ENCODE assay signal across 9 mouse cellular contexts in the genomic region with DNA sequence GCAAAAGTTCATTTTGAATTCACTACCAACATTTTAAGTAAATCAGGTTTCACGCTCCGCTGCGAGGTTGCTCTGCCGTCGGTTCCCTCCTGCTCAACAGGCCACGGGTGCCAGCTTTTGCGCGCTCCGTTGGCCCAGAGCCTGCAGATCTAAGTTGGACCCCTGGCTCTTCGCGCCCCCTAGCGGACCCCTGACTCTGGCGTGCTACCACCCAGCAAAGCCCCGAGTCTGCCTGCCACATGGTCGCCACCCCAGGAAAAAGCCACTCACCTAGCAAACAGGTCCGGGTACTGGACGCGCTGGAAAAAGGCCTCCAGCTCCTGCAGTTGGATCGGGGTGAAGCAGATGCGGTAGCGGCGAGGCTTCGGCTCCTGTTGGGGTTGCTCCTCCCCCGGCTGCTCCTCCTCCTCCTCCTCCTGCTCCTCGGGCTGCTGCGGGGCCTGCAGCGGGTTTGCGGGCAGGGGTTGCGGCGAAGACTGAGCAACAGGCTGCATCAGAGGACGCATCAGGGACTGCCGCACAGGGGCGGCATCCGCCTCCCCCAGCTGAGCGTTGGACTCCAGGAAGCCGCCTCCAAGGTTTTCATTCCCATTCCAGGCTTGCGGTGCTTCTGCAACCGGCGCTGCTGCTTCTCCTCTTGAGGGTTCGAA. TPM values are rescaled to one million over a fixed set of nuclear protein-coding genes. Genes with fewer than 3 reads are reported as not detected.
DNase-seq lines count a peak whose midpoint lies in the region; ATAC-seq lines count a peak whose summit lies in the region.
"Had no signal": no experiment of that assay in that cellular context is flagged by ENCODE, and none has a peak within 500 bp of the region (broad histone marks: within the 10 kb centered on the region; RNA-seq: fewer than 3 reads in every experiment).

No protein-coding gene starts in this region.

- H3K27me3 ChIP-seq in hindbrain, embryonic 11.5 days (ENCODE audit: control insufficient read depth, insufficient read depth, low read length) = peaks cover 65% of the 10 kb centered on the region
- H3K27me3 ChIP-seq in hindbrain, embryonic 13.5 days = peaks cover 88% of the 10 kb centered on the region
- peaks cover 83% of the 10 kb centered on the region for H3K27me3 ChIP-seq in forebrain, embryonic 12.5 days
- H3K27me3 ChIP-seq in kidney, embryonic 14.5 days (ENCODE audit: control insufficient read depth, insufficient read depth, low read length) = peaks cover 66% of the 10 kb centered on the region
- peaks cover 47% of the 10 kb centered on the region for H3K27me3 ChIP-seq in stomach, embryonic 15.5 days (replicated peaks)

- DNase-seq in hindbrain, embryonic 11.5 days (ENCODE audit: low spot score) = peak; percentile 79
- peak; percentile 20 for DNase-seq in Muller cell, postnatal 12 days (ENCODE audit: inconsistent ontology term)
- peak; percentile 52 to 55 for DNase-seq in lung, postnatal 4 days
- no peak for DNase-seq in cerebellum, adult 18-20 months

- no peaks in the 10 kb centered on the region for H3K9me3 ChIP-seq in hindbrain, embryonic 11.5 days (ENCODE audit: control insufficient read depth, low read length)
- H3K9me3 ChIP-seq in hindbrain, embryonic 13.5 days = no peaks in the 10 kb centered on the region
- no peaks in the 10 kb centered on the region for H3K9me3 ChIP-seq in forebrain, embryonic 12.5 days
- H3K9me3 ChIP-seq in kidney, embryonic 14.5 days (ENCODE audit: control insufficient read depth, low read length) = no peaks in the 10 kb centered on the region
- H3K9me3 ChIP-seq in stomach, embryonic 15.5 days = no peaks in the 10 kb centered on the region

- H3K9ac ChIP-seq in hindbrain, embryonic 11.5 days (ENCODE audit: low read depth, low read length) = no peak overlapping the region
- no peak overlapping the region for H3K9ac ChIP-seq in hindbrain, embryonic 13.5 days
- no peak overlapping the region for H3K9ac ChIP-seq in forebrain, embryonic 12.5 days
- H3K9ac ChIP-seq in kidney, embryonic 14.5 days (ENCODE audit: low read depth, low read length) = no peak overlapping the region
- no peak overlapping the region for H3K9ac ChIP-seq in stomach, embryonic 15.5 days

- 18% methylated on average over 35 of the region's 40 CpGs for WGBS in hindbrain, embryonic 11.5 days
- 11% methylated on average over 39 of the region's 40 CpGs for WGBS in hindbrain, embryonic 13.5 days
- 15% methylated on average over 39 of the region's 40 CpGs for WGBS in forebrain, embryonic 12.5 days
- 23% methylated on average over 40 of the region's 40 CpGs for whole genome bisulfite sequencing in kidney, embryonic 14.5 days
- 17% methylated on average over 37 of the region's 40 CpGs for WGBS in stomach, embryonic 15.5 days

- H3K27ac ChIP-seq in hindbrain, embryonic 11.5 days (ENCODE audit: low read depth, low read length) = no peak overlapping the region
- H3K27ac ChIP-seq in hindbrain, embryonic 13.5 days = no peak overlapping the region
- no peak overlapping the region for H3K27ac ChIP-seq in forebrain, embryonic 12.5 days
- H3K27ac ChIP-seq in kidney, embryonic 14.5 days (ENCODE audit: low read depth, low read length) = no peak overlapping the region
- no peak overlapping the region for H3K27ac ChIP-seq in stomach, embryonic 15.5 days
- H3K27ac ChIP-seq: macrophage had no signal

- H3K4me2 ChIP-seq in hindbrain, embryonic 11.5 days (replicated peaks; ENCODE audit: low read depth, low read length) = no peak overlapping the region
- no peak overlapping the region for H3K4me2 ChIP-seq in hindbrain, embryonic 13.5 days
- H3K4me2 ChIP-seq in forebrain, embryonic 12.5 days = no peak overlapping the region
- H3K4me2 ChIP-seq in kidney, embryonic 14.5 days (replicated peaks; ENCODE audit: low read depth, low read length) = peak overlapping the region; percentile 15; the same call in 1 of the 2 replicates
- H3K4me2 ChIP-seq in stomach, embryonic 15.5 days = peak overlapping the region; percentile 33

- H3K36me3 ChIP-seq in hindbrain, embryonic 11.5 days (ENCODE audit: control insufficient read depth, insufficient read depth, low read length) = no peaks in the 10 kb centered on the region
- H3K36me3 ChIP-seq in hindbrain, embryonic 13.5 days = no peaks in the 10 kb centered on the region
- no peaks in the 10 kb centered on the region for H3K36me3 ChIP-seq in forebrain, embryonic 12.5 days (replicated peaks)
- no peaks in the 10 kb centered on the region for H3K36me3 ChIP-seq in kidney, embryonic 14.5 days (ENCODE audit: control insufficient read depth, insufficient read depth, low read length)
- no peaks in the 10 kb centered on the region for H3K36me3 ChIP-seq in stomach, embryonic 15.5 days

- H3K4me3 ChIP-seq in hindbrain, embryonic 11.5 days (ENCODE audit: low read depth, low read length) = no peak overlapping the region
- H3K4me3 ChIP-seq in hindbrain, embryonic 13.5 days = no peak overlapping the region
- peak overlapping the region; percentile 13; the same call in 1 of the 2 replicates for H3K4me3 ChIP-seq in forebrain, embryonic 12.5 days (replicated peaks)
- 0 out of 2 replicates have a peak overlapping the region, but pooled peaks have one; percentile 4 for H3K4me3 ChIP-seq in kidney, embryonic 14.5 days (ENCODE audit: low read length)
- peak overlapping the region; percentile 9 for H3K4me3 ChIP-seq in stomach, embryonic 15.5 days (replicated peaks)

- peak; percentile 83; the same call in 1 of the 2 replicates for ATAC-seq in hindbrain, embryonic 11.5 days (ENCODE audit: low FRiP score)
- ATAC-seq in hindbrain, embryonic 13.5 days (ENCODE audit: low FRiP score) = no peak
- peak; percentile 86 for ATAC-seq in forebrain, embryonic 12.5 days (ENCODE audit: low FRiP score)
- ATAC-seq in kidney, embryonic 14.5 days (ENCODE audit: low FRiP score, low TSS enrichment) = peak; percentile 83
- no peak for ATAC-seq in stomach, embryonic 15.5 days (ENCODE audit: insufficient read depth, low FRiP score, low read depth)

- no peaks in the 10 kb centered on the region for H3K4me1 ChIP-seq in hindbrain, embryonic 11.5 days (replicated peaks; ENCODE audit: control insufficient read depth, insufficient read depth, low read length)
- no peaks in the 10 kb centered on the region for H3K4me1 ChIP-seq in hindbrain, embryonic 13.5 days (replicated peaks)
- peaks cover 10% of the 10 kb centered on the region for H3K4me1 ChIP-seq in forebrain, embryonic 12.5 days
- no peaks in the 10 kb centered on the region for H3K4me1 ChIP-seq in kidney, embryonic 14.5 days (ENCODE audit: control insufficient read depth, insufficient read depth, low read length)
- H3K4me1 ChIP-seq in stomach, embryonic 15.5 days = 0 out of 2 replicates have a peak, but pooled peaks cover 3% of the 10 kb centered on the region

RNA-seq across cellular contexts. Expression of gene Esx1, which starts 3.7 kb away (rescaled TPM):
- not detected in 2 replicates for polyA plus RNA-seq in hindbrain, embryonic 11.5 days (2014; fragmentation: Nextera tagmentation; extraction: Ambion mirVana)
- polyA plus RNA-seq in hindbrain, embryonic 13.5 days (2015; fragmentation: Nextera tagmentation; extraction: Ambion mirVana) = not detected in 2 replicates
- polyA plus RNA-seq in forebrain, embryonic 12.5 days (2016; fragmentation: Nextera tagmentation; extraction: Ambion mirVana) = not detected in 2 replicates
- polyA plus RNA-seq in kidney, embryonic 14.5 days (2014; fragmentation: Nextera tagmentation; extraction: Ambion mirVana) = not detected in 2 replicates
- not detected in 2 replicates for polyA plus RNA-seq in stomach, embryonic 15.5 days (2015; fragmentation: Nextera tagmentation; extraction: Ambion mirVana)
- polyA plus RNA-seq: macrophage had no signal

Comparison
In these comparisons a context has a peak if more than half of its experiments do, and no peak if none do; other contexts are left out.
1. ATAC-seq: peak in hindbrain, embryonic 11.5 days (single experiment), forebrain, embryonic 12.5 days (single experiment) and kidney, embryonic 14.5 days (single experiment); none in hindbrain, embryonic 13.5 days (single experiment) and stomach, embryonic 15.5 days (single experiment).
2. DNase-seq: peak in hindbrain, embryonic 11.5 days (single experiment), Muller cell, postnatal 12 days (single experiment) and lung, postnatal 4 days (2 of 2); none in cerebellum, adult 18-20 months (0 of 2).
3. H3K4me2 ChIP-seq: peak in kidney, embryonic 14.5 days (single experiment) and stomach, embryonic 15.5 days (single experiment); none in hindbrain, embryonic 11.5 days (single experiment), hindbrain, embryonic 13.5 days (single experiment) and forebrain, embryonic 12.5 days (single experiment).
4. H3K4me3 ChIP-seq: peak in forebrain, embryonic 12.5 days (single experiment), kidney, embryonic 14.5 days (single experiment) and stomach, embryonic 15.5 days (single experiment); none in hindbrain, embryonic 11.5 days (single experiment) and hindbrain, embryonic 13.5 days (single experiment).